Mouse (Mus musculus) lung, adult 2 months (tissue): Measurements from ENCODE around the gene Ube2b.

Experiments
- CTCF ChIP-seq: fragments of 200-500 bp; IDR thresholded peaks from 2 replicates; pipeline ENCODE4 v1.5.1; 2011; ENCODE audit warnings: mild to moderate bottlenecking, low read length, control low read depth; ENCODE audit not compliant: insufficient read depth
- POLR2A ChIP-seq: fragments of 200-500 bp; IDR thresholded peaks from 2 replicates; pipeline ENCODE4 v1.6.1; 2011; ENCODE audit warnings: low read depth, mild to moderate bottlenecking, control low read depth, low read length, borderline replicate concordance; ENCODE audit errors: extremely low read depth

GRCm38 (mm10) chr11:51957760-51958159 lies 42.8 kb downstream of the Ube2b start:
- TF ChIP-seq POLR2A (no peak), CTCF (no peak)
